Mouse (Mus musculus): Measurements from ENCODE around the gene Rb1.

Gene Rb1

DNA sequence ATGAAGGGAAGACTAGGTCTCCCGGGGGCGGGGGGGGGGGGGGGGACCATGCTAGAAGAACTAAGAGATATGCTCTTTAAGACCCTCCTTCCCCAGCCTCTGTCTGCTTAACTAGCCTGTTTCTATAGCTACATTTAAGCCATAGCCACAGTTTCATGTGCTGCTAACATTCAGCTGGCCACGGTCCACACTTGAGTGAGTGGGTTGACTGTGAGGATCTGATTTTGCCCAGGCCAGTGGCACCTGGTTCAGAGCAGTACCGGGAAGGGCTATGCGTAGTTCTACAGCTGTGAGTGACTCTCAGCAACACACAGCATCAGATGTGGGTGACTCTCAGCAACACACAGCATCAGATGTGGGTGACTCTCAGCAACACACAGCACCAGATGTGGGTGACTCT, 164.3 kb downstream of the Rb1 start:
- in situ Hi-C loops (cut with MboI), result no loop called here

DNA sequence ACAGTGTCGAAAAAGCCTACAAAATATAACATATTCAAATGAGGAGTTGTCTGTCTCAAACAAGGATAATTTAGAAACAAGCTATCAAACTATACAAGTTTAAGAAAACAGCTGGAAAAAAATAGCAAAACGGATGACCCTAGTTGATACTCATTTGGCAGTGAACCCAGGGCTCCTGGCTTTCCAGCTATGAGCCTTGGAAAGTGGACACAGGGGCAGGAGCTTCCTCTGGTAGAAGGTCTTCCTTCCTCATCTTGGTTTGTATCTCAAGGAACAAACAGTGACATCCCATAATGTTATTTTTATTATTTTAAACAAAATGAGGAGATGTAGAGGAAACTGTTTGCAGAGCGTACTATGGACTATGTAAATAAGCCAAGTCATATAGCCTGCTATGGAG, 177.5 kb downstream of the Rb1 start:
- in situ Hi-C loops (cut with MboI), result no loop called here

DNA sequence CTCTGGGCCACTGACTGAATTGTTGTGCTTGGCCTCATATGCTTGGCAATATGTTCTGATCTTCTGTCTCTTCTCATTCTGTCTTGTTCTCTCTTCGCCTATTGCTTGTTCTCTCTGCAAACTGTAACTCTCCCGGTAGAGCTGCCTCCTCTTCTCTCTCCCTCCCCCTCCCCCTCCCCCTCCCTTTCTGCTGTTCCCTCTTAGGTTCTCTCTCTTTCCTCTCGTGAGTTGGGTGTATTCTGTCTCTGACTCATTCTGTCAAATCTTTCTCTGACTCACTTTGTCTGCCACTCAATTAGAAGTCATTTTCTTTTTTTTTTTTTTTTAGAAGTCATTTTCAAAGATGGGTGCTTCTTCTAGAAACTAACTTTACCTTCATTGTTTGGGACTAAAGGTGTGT, 178.9 kb downstream of the Rb1 start:
- in situ Hi-C loops (cut with MboI), result no loop called here

DNA sequence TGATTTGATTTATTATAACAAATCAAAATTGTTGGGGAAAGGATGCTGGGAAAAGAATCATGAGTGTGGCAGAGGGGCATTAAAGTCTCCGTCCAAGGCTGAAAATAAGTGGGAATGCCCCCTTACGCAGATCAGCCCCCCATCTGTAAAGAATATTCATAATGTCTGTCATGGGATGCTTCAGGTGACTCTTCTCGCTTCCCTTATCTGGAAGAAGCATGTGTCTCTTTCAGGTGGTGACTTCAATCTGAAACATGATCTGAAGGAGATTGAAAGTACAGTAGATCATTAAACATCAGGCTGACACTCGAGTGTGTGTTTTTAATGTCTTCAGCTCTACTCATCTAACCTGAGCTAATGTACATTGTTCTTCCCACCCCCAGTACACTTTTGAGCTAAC, 180.1 kb downstream of the Rb1 start:
- in situ Hi-C loops (cut with MboI), result no loop called here

DNA sequence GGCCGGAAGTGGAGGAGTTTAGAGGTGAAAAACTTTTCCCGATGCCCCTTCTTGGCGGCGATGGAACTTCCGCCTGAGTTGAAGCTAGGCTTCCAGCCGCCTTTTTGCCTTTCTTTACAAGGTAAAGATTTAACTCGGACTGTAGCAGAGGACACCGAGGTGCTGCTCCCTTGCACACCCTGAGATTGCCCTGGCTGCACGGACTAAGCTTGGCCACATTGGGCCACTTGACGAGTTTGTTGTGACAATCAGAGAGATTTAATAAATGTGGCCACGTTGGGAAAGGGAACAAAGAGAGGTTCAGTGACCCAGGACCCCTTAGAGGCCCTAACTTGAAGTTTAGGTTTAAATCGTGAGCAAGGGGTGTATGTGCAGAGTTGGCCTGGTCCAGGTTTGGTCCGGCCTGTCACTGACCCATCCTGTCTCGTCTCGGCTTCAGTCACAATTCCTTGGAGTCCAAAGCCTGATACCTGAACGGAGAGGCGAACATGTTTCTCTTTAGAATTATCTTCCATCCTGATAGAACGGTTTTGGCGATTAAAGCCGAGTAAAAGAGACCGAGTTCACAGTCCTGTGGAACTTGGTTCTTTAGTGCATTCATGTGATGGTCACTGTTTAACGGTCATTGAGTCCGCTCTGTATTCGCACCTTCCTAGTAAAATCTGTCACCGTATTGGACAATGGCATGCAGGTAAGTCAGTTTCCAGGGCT, 181.8 kb downstream of the Rb1 start:
- in situ Hi-C loops (cut with MboI), result no loop called here

DNA sequence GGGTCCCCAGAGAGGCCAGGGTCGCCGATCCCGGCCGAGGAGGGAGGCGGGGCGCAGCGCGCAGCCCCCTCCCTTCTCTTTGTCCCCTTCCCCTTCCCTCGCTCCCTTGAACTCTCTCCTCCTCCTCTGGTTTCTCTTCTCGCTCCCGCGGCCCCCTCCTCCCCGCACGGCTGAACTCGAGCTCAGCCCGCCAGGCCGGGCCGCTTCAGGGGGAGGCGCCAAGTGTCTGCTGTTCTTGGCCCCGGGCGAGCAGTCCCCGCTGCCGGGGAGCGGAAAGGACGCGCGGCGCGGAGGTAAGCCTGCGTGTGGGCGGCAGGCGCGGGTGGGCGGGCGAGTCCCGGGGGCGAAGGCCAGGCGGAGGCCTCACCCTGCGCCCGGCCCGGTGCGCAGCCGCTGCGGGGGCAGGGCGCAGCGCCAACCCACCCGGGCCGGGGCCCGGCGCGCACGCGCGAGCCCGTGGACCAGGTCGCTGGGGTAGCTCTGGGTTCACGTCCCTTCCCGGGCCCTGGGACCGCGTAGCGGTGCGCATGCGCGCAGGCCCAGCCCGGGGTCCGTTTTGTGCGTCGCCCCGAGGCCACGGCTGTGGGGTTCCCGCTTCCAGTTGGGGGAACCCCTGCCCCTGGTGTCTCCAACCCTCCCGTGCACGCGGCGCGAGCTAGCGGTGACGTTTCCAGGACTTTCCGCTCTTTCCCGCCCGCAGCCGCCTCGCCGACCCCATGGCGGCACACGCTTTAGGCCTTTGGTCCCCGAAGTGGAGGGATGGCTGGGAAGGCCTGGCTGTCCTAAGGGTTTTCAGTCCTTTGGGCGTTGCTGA, 182.5 kb downstream of the Rb1 start:
- in situ Hi-C loops (cut with MboI), result no loop called here

DNA sequence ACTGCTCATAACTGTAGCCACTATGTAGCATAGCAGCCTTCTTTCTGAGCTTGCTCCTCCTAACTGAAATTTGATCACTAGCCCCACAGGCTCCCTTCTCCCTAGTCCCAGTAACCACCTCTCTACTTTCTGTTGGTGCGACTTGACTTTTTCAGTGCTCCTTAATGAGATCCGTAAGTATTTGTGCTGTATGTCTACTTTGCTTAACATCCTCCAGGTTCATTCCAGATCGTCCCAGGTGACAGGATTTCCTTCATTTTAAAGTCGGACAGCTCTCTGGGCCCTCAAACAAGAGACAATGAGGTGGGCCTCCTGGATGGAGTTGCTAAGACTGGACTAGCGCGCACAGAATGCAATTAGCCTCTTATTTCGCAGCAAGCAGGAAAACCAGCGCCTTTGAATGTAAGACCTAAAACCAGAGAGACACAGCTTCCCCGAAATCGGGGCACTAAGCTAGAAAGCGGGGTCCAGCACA, 183.2 kb downstream of the Rb1 start:
- in situ Hi-C loops (cut with MboI), result no loop called here

DNA sequence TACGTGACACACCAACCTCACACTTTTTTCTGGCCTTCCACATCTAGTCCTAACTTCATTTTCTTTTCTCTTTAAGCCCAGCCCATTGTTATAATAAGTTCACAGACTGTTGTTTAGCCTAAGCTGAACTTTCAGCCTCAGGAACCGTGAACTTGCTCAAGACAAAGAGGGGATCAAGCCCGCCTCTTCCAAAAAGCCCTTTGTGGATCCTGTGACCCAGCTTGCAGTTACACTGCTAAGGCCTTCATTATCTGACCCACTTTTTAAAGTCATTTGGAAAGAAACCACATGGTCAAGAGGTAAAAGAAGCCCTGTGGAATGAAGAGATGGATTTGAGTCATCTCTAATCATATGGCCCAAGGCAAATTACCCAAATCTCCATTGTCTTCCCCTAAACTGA, 183.8 kb downstream of the Rb1 start:
- in situ Hi-C loops (cut with MboI), result no loop called here

DNA sequence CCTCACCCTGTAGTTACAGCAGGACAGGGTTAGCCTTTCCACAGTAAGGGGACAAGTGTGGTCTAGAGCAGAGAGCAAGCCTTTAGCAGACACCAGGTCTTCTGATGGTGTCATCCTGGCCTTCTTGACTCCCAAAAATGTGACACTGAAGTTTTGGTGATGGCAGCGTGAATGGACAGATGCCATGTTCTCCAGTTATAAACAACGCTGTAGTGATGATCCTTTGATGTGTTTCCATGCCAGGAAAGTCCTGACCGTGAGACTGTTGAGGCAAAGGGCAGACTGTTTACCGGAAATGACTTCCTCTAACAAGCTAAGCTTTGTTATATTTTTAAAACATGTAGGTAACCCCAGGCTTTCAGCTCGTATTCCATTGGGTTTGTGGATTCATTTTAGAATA, 185.8 kb downstream of the Rb1 start:
- in situ Hi-C loops (cut with MboI), result no loop called here

DNA sequence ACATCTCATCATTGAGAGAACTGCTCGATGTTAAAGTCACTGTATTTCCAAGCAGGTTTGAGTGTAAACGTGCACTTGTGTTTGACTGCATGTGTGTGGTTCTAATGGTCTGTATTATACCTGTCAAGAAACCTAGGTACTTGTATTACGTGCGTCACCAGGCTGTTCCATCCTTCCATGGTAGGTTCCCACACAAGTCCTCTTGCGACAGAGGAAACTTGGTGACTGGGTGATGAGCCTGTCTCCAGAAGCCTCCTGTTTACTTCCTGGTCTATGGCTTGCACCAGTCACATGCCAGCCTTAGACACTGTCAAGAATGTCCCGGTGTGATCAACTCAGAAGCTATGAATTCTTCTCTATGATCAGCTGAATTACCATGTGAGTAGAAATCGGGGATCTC, 187.1 kb downstream of the Rb1 start:
- in situ Hi-C loops (cut with MboI), result no loop called here

DNA sequence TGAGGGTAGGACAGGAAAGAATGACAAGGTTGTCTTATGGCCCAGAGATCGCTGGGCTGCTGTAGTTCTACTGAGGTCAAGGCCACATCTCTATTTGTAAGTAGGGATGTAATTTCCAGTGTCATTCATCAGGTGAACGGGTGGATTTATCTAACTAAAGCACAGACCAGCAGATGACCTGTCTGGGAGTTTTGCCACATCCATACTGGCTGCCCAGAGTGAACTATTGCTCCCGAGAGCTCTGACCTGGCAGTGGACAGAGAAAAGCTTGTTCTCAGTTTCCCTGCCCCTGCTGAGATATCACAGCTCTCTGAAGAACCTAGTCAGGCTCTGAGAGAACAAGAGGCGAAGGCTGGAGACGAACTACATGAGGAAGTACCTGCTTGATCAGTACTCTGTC, 188.4 kb downstream of the Rb1 start:
- in situ Hi-C loops (cut with MboI), result no loop called here

All from mature B cell (primary cell).